Mouse (Mus musculus) heart, embryonic 10.5 days (tissue): Measurements from ENCODE around the gene Ryk. TPM values are rescaled to one million over a fixed set of nuclear protein-coding genes. Genes with fewer than 3 reads are reported as not detected.

Source experiments
- DNase-seq: peaks from one replicate; pipeline ENCODE4 v3.0.0-alpha.2; 2017; ENCODE audit warnings: low spot score
- H3K27ac ChIP-seq: fragments of 300-500 bp; sonication (generic); 2 replicates; pipeline ENCODE4 v1.5.1; 2016; ENCODE audit warnings: mild to moderate bottlenecking
- H3K27me3 ChIP-seq: fragments of 300-500 bp; sonication (generic); 2 replicates; pipeline ENCODE4 v1.6.1; 2016; ENCODE audit warnings: mild to moderate bottlenecking; ENCODE audit not compliant: poor library complexity, insufficient read depth, severe bottlenecking
- H3K36me3 ChIP-seq: fragments of 300-500 bp; sonication (generic); 2 replicates; pipeline ENCODE4 v1.6.1; 2016; ENCODE audit warnings: mild to moderate bottlenecking, moderate library complexity
- H3K4me1 ChIP-seq: fragments of 300-500 bp; sonication (generic); 2 replicates; pipeline ENCODE4 v1.6.1; 2016; ENCODE audit warnings: mild to moderate bottlenecking
- H3K4me3 ChIP-seq: fragments of 300-500 bp; sonication (generic); 2 replicates; pipeline ENCODE4 v1.5.1; 2016; ENCODE audit warnings: mild to moderate bottlenecking, moderate library complexity
- H3K9me3 ChIP-seq: fragments of 300-500 bp; sonication (generic); 2 replicates; pipeline ENCODE4 v1.6.1; 2016; ENCODE audit warnings: mild to moderate bottlenecking, moderate library complexity
- WGBS: fragments of 180-500 bp; shearing (Covaris S2); methylation state at CpG from one replicate; pipeline ENCODE4 v1.1.7; 2016; 5-methylcytosine and 5-hydroxymethylcytosine counted together
- polyA plus RNA-seq: library from polyadenylated mRNA; unstranded; fragments of >200 nt; fragmentation: Nextera tagmentation; extraction: Ambion mirVana; gene quantifications from 2 replicates; pipeline ENCODE4 v1.2.1, GENCODE M21; 2016

Ryk gene
- polyA plus RNA-seq, 1 experiment from 2014 or later, result 15.7 TPM

GRCm38 (mm10) chr9:102916076-102916475 lies 81.4 kb downstream of the Ryk start:
- Histone ChIP-seq H3K4me1 (peaks cover 26% of the 10 kb centered on the region), H3K27ac (no peak overlapping the region), H3K27me3 (no peaks in the 10 kb centered on the region), H3K9me3 (no peaks in the 10 kb centered on the region), H3K4me3 (no peak overlapping the region), H3K36me3 (peaks cover 18% of the 10 kb centered on the region)
- DNase-seq, result no peak
- WGBS, result 90% methylated on average over 7 of the region's 7 CpGs

GRCm38 (mm10) chr9:102917532-102918129 lies 82.9 kb downstream of the Ryk start:
- WGBS, result 75% methylated on average over 8 of the region's 8 CpGs

GRCm38 (mm10) chr9:102919486-102919885 lies 84.8 kb downstream of the Ryk start:
- Histone ChIP-seq H3K27me3 (no peaks in the 10 kb centered on the region), H3K4me3 (no peak overlapping the region), H3K27ac (no peak overlapping the region), H3K9me3 (no peaks in the 10 kb centered on the region), H3K4me1 (peaks cover 34% of the 10 kb centered on the region), H3K36me3 (0 out of 2 replicates have a peak, but pooled peaks cover 6% of the 10 kb centered on the region)
- 46% methylated on average over 5 of the region's 5 CpGs for WGBS
- peak; percentile 70 for DNase-seq

More at GRCm38 (mm10) chr9:102917532-102918129, 82.9 kb downstream of the Ryk start:
- Histone ChIP-seq H3K9me3 (no peaks in the 10 kb centered on the region), H3K27ac (no peak overlapping the region), H3K4me1 (peaks cover 23% of the 10 kb centered on the region), H3K36me3 (0 out of 2 replicates have a peak, but pooled peaks cover 6% of the 10 kb centered on the region), H3K4me3 (no peak overlapping the region), H3K27me3 (no peaks in the 10 kb centered on the region)
- no peak for DNase-seq

- no peak overlapping the region for H3K4me3 ChIP-seq
- peak; percentile 43 for DNase-seq
These were observed 87.1 kb downstream of the Ryk start for GRCm38 (mm10) chr9:102921791-102922190.

GRCm38 (mm10) chr9:102922866-102923434 lies 88.2 kb downstream of the Ryk start:
- Histone ChIP-seq H3K9me3 (no peaks in the 10 kb centered on the region), H3K27ac (0 out of 2 replicates have a peak overlapping the region, but pooled peaks have one; percentile 56), H3K4me1 (peaks cover 23% of the 10 kb centered on the region), H3K4me3 (no peak overlapping the region), H3K27me3 (no peaks in the 10 kb centered on the region), H3K36me3 (no peaks in the 10 kb centered on the region)
- peak; percentile 51 for DNase-seq
- 89% methylated on average over 7 of the region's 7 CpGs for WGBS

More at GRCm38 (mm10) chr9:102921791-102922190, 87.1 kb downstream of the Ryk start:
- Histone ChIP-seq H3K27me3 (no peaks in the 10 kb centered on the region), H3K9me3 (no peaks in the 10 kb centered on the region), H3K4me1 (peaks cover 23% of the 10 kb centered on the region), H3K27ac (no peak overlapping the region), H3K36me3 (no peaks in the 10 kb centered on the region)
- WGBS, result 88% methylated on average over 13 of the region's 13 CpGs

- H3K9me3 ChIP-seq, result no peaks in the 10 kb centered on the region
- WGBS, result 60% methylated on average over 11 of the region's 11 CpGs
- DNase-seq, result peak; percentile 62
- peaks cover 23% of the 10 kb centered on the region for H3K4me1 ChIP-seq
- H3K27me3 ChIP-seq, result no peaks in the 10 kb centered on the region
- no peaks in the 10 kb centered on the region for H3K36me3 ChIP-seq
- no peak overlapping the region for H3K4me3 ChIP-seq
- peak overlapping the region; percentile 56; the same call in 1 of the 2 replicates for H3K27ac ChIP-seq
These were observed 89.1 kb downstream of the Ryk start for GRCm38 (mm10) chr9:102923836-102924235.

- no peak overlapping the region for H3K4me3 ChIP-seq
- H3K4me1 ChIP-seq, result peaks cover 23% of the 10 kb centered on the region
- DNase-seq, result peak; percentile 86
- no peaks in the 10 kb centered on the region for H3K27me3 ChIP-seq
- peak overlapping the region; percentile 56; the same call in 1 of the 2 replicates for H3K27ac ChIP-seq
- H3K9me3 ChIP-seq, result no peaks in the 10 kb centered on the region
- no peaks in the 10 kb centered on the region for H3K36me3 ChIP-seq
- 30% methylated on average over 15 of the region's 15 CpGs for WGBS
These were observed 90.1 kb downstream of the Ryk start for GRCm38 (mm10) chr9:102924627-102925316.

GRCm38 (mm10) chr9:102926137-102926536 lies 91.4 kb downstream of the Ryk start:
- Histone ChIP-seq H3K27me3 (no peaks in the 10 kb centered on the region), H3K4me1 (peaks cover 23% of the 10 kb centered on the region), H3K9me3 (no peaks in the 10 kb centered on the region), H3K36me3 (no peaks in the 10 kb centered on the region), H3K27ac (no peak overlapping the region), H3K4me3 (no peak overlapping the region)
- 86% methylated on average over 3 of the region's 3 CpGs for WGBS
- peak; percentile 46 for DNase-seq

- H3K36me3 ChIP-seq, result no peaks in the 10 kb centered on the region
- H3K27ac ChIP-seq, result no peak overlapping the region
- no peak overlapping the region for H3K4me3 ChIP-seq
- H3K9me3 ChIP-seq, result no peaks in the 10 kb centered on the region
- 82% methylated on average over 6 of the region's 6 CpGs for WGBS
- H3K27me3 ChIP-seq, result no peaks in the 10 kb centered on the region
- peaks cover 12% of the 10 kb centered on the region for H3K4me1 ChIP-seq
- DNase-seq, result no peak
These were observed 95.1 kb downstream of the Ryk start for GRCm38 (mm10) chr9:102929776-102930175.

- peak overlapping the region; percentile 52 for H3K4me3 ChIP-seq
- WGBS, result 32% methylated on average over 20 of the region's 20 CpGs
- H3K4me1 ChIP-seq, result peaks cover 12% of the 10 kb centered on the region
- DNase-seq, result peak; percentile 76
- H3K27ac ChIP-seq, result peak overlapping the region; percentile 57; the same call in 1 of the 2 replicates
- no peaks in the 10 kb centered on the region for H3K36me3 ChIP-seq
- no peaks in the 10 kb centered on the region for H3K27me3 ChIP-seq
- H3K9me3 ChIP-seq, result no peaks in the 10 kb centered on the region
These were observed 99.4 kb downstream of the Ryk start for GRCm38 (mm10) chr9:102933925-102934721.

- WGBS, result 85% methylated on average over 4 of the region's 4 CpGs
- DNase-seq, result no peak
- H3K4me3 ChIP-seq, result no peak overlapping the region
These were observed 107.5 kb downstream of the Ryk start for GRCm38 (mm10) chr9:102942221-102942620.

GRCm38 (mm10) chr9:102944891-102945290 lies 110.2 kb downstream of the Ryk start:
- Histone ChIP-seq H3K9me3 (no peaks in the 10 kb centered on the region), H3K4me3 (no peak overlapping the region), H3K27ac (no peak overlapping the region), H3K36me3 (no peaks in the 10 kb centered on the region), H3K4me1 (no peaks in the 10 kb centered on the region), H3K27me3 (no peaks in the 10 kb centered on the region)
- WGBS, result 88% methylated on average over 9 of the region's 9 CpGs
- DNase-seq, result no peak

More at GRCm38 (mm10) chr9:102942221-102942620, 107.5 kb downstream of the Ryk start:
- H3K4me1 ChIP-seq, result no peaks in the 10 kb centered on the region
- no peaks in the 10 kb centered on the region for H3K9me3 ChIP-seq
- H3K36me3 ChIP-seq, result no peaks in the 10 kb centered on the region
- H3K27me3 ChIP-seq, result no peaks in the 10 kb centered on the region
- H3K27ac ChIP-seq, result no peak overlapping the region
